Mouse (Mus musculus): ENCODE results near the gene Tekt3. TPM values are rescaled to one million over a fixed set of nuclear protein-coding genes. Genes with fewer than 3 reads are reported as not detected.

Gene Tekt3
- polyA plus RNA-seq, 1 experiment from 2014 or later: not detected

DNA sequence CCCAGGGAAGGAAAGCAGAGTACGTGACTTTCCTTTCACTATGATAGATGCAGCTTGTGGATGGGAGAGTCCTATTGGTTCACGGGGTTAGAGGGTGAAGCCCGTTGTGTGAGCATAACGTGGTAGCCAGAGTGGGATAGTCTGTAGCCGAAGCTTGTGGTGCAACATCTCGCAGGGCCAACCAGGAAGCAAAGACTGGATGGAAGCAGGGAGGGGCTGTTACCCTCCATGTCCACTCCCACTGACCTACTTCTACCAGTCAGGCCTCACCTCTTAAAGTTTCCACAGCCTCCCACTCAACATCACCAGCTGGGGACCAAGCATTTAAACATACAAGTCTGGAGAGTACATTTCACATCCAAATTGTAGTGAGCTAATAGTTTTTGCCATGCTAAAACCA lies 31.7 kb upstream of the Tekt3 start:
- no peak overlapping the region for H3K4me2 ChIP-seq
- H3K4me1 ChIP-seq (replicated peaks): no peaks in the 10 kb centered on the region
- 61% methylated on average over 6 of the region's 6 CpGs for WGBS (ENCODE audit: insufficient replicate concordance)
- DNase-seq (no peak), ATAC-seq (ENCODE audit: low read depth) (no peak)
- no peak overlapping the region for H3K9ac ChIP-seq
- H3K27me3 ChIP-seq: no peaks in the 10 kb centered on the region
- H3K36me3 ChIP-seq: no peaks in the 10 kb centered on the region
- H3K9me3 ChIP-seq (replicated peaks): no peaks in the 10 kb centered on the region
- no peak overlapping the region for H3K4me3 ChIP-seq (replicated peaks)
- H3K27ac ChIP-seq: no peak overlapping the region

DNA sequence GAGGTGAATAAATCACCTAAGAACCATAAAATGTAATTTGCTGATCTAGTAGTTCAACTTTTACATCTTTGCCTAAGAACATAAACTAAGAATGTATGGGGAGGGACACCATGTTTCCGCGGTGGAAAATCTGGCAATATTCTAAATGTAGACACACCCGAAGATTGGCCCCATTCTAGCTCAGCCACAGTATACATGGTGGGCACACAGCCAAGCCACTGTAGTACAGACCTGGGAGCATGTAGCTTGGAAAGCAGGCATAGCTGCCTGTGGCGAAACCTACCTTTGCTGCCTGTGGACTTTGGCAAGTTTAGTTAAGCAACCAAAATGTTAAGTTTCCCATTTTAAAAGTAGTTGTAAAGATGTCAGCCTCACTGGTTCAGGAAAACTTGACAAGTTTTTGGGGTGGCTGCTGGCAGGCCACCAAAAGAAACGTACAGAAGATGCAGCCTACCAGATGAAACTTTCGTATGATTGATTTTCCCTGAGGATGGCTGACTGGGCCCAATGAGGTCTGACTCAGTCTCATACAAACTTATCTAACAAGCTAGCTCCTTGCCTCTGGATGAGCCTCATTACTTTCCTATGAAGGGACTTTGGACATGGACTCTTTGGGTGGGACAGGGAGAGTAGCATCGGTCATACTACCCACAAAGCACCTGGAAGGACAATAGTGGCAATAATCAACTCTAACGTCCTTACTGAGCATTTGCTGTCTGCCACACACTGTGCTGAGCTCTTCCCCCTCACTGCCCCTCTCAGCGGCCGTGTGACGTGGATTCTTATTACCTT lies 25.8 kb upstream of the Tekt3 start:
- H3K4me1 ChIP-seq (replicated peaks): no peaks in the 10 kb centered on the region
- no peaks in the 10 kb centered on the region for H3K36me3 ChIP-seq
- ATAC-seq (ENCODE audit: low read depth): no peak
- WGBS (ENCODE audit: insufficient replicate concordance): 64% methylated on average over 11 of the region's 11 CpGs
- no peaks in the 10 kb centered on the region for H3K27me3 ChIP-seq
- H3K9me3 ChIP-seq (replicated peaks): no peaks in the 10 kb centered on the region
- no peak overlapping the region for H3K9ac ChIP-seq
- no peak overlapping the region for H3K27ac ChIP-seq
- H3K4me2 ChIP-seq: no peak overlapping the region
- no peak for DNase-seq
- H3K4me3 ChIP-seq (replicated peaks): no peak overlapping the region

DNA sequence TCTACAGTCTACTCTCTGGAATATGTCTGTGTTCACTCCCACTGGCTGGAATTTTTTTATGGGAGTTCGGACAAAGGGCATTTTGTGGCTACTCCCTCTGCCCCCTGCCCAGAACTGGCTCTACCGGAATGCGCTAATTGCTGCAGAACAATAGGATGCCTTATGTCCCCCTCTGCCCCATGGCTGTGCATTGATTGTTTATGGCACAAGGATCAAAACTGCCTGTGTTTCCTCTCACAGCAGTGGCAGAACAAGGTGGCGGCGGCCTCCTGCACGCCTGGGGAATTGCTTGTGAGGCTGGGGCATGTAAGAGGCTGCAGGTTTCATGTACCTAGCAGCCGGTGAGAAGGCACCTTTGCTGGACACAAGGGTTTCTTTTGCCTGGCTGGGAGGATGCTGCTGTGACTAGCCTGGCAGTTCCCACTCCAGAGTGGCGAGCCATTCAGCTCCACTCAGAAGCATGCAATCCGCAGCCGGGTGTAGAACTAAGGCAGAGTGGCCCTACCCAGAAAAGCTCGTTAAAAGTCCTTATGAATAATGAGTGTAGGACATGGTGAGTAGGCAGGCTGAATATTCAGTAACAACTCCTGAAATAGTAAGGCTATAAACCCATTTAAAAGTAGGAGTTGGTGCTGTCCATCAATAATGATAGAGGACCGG lies 21.3 kb upstream of the Tekt3 start:
- 60% methylated on average over 12 of the region's 12 CpGs for WGBS (ENCODE audit: insufficient replicate concordance)
- no peak overlapping the region for H3K9ac ChIP-seq
- H3K4me2 ChIP-seq: no peak overlapping the region
- H3K4me1 ChIP-seq (replicated peaks): no peaks in the 10 kb centered on the region
- H3K9me3 ChIP-seq (replicated peaks): no peaks in the 10 kb centered on the region
- no peaks in the 10 kb centered on the region for H3K36me3 ChIP-seq
- ATAC-seq (ENCODE audit: low read depth) (no peak), DNase-seq (no peak)
- H3K4me3 ChIP-seq (replicated peaks): no peak overlapping the region
- H3K27ac ChIP-seq: no peak overlapping the region
- H3K27me3 ChIP-seq: no peaks in the 10 kb centered on the region

DNA sequence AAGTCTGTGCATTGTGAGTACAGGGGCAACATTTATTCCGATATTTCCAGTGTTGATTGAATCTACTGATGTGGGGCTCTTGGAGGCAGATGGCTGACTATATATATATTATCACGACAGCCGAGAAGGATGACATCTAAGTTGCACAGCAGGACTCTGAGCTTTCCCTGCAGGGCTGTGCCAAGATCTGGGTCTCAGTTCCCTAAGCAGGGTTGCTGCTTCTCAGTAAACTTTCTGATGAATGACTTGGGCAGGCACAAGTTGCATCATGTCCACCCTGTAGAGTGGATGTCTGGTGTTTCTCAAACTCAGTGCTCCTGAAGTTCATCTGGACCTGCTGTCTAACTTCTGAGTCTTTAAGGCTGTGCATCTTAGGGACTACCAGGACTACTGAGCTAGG lies 15.7 kb upstream of the Tekt3 start:
- H3K4me3 ChIP-seq (replicated peaks): no peak overlapping the region
- no peaks in the 10 kb centered on the region for H3K9me3 ChIP-seq (replicated peaks)
- H3K4me1 ChIP-seq (replicated peaks): no peaks in the 10 kb centered on the region
- no peak overlapping the region for H3K9ac ChIP-seq
- no peaks in the 10 kb centered on the region for H3K36me3 ChIP-seq
- no peak overlapping the region for H3K4me2 ChIP-seq
- H3K27ac ChIP-seq: no peak overlapping the region
- WGBS (ENCODE audit: insufficient replicate concordance): 57% methylated on average over 3 of the region's 3 CpGs
- H3K27me3 ChIP-seq: no peaks in the 10 kb centered on the region
- DNase-seq (no peak), ATAC-seq (ENCODE audit: low read depth) (no peak)

DNA sequence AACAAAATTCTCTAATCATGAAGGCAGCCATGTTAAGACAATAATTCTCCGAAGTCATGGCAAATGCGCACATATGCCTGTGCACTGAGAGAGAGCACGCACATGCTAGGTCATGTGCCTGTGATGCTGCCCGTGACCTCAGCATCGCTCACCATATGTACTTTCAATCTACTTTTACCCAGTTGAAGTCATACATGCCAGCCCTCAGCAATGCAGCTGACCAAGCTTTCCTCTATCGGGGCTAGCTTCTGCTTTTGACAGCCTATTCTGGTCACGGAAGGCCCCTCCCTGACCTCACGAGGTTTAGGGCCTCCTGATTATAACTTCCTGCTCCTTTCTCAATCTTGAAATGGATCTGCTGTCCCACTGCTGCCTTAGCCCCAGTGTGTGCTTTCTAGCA lies 15.1 kb upstream of the Tekt3 start:
- Histone ChIP-seq H3K27ac (no peak overlapping the region), H3K4me1 (replicated peaks) (no peaks in the 10 kb centered on the region), H3K9ac (no peak overlapping the region), H3K4me2 (no peak overlapping the region), H3K4me3 (replicated peaks) (no peak overlapping the region), H3K36me3 (no peaks in the 10 kb centered on the region), H3K27me3 (no peaks in the 10 kb centered on the region), H3K9me3 (replicated peaks) (no peaks in the 10 kb centered on the region)
- no peak for DNase-seq
- no peak for ATAC-seq (ENCODE audit: low read depth)
- 43% methylated on average over 8 of the region's 8 CpGs for WGBS (ENCODE audit: insufficient replicate concordance)

DNA sequence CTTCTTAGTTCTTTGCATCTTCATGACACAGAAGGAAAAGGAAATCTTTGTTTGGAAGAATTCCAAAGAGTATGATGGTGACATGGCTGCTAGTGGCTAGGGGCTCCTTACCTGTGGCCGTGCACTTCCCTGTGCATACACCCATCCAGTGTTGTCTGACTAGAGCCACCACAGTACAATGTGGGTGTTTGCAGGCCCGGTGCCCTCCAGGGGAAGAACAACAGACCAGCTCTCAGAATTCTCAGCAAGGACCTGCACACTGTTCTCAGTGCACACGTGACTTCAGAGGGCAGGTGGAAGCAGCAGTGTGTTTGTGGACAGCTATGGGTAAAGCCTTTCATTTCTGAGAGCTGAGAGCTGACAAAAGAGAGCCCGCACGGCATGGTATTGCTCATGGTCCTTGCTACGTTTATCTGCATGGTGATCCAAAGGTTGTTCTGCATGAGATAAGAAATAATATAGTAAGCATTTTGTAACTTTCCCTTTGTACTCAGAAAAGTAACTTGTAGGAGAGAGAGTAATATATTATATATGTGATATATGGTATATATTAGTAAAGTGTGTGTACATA lies 11.0 kb upstream of the Tekt3 start:
- 63% methylated on average over 6 of the region's 6 CpGs for WGBS (ENCODE audit: insufficient replicate concordance)
- Histone ChIP-seq H3K27me3 (no peaks in the 10 kb centered on the region), H3K9me3 (replicated peaks) (no peaks in the 10 kb centered on the region), H3K4me2 (no peak overlapping the region), H3K27ac (no peak overlapping the region), H3K9ac (no peak overlapping the region), H3K4me3 (replicated peaks) (no peak overlapping the region), H3K4me1 (replicated peaks) (no peaks in the 10 kb centered on the region), H3K36me3 (no peaks in the 10 kb centered on the region)
- ATAC-seq (ENCODE audit: low read depth) (no peak), DNase-seq (no peak)

DNA sequence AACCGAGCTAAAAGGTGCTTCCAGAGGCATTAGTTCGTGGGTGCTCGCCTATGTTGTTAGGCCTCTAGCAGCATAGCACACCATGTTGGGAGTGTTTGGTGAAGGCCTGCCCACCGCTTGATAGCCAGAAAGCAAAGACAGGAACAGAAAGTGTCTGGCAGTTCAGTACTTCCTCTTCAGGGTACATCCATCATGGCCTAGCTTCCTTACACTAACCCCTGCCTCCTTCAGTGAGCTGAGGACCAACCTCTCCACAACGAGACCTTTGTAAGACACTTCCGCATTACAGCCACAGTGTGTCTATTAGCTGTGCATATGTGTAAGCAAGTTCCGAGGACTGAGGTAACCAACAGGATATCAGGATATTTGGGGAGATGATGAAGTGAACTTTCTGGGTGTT lies 10.4 kb upstream of the Tekt3 start:
- no peak overlapping the region for H3K9ac ChIP-seq
- H3K27me3 ChIP-seq: no peaks in the 10 kb centered on the region
- no peak overlapping the region for H3K27ac ChIP-seq
- no peaks in the 10 kb centered on the region for H3K36me3 ChIP-seq
- no peak overlapping the region for H3K4me3 ChIP-seq (replicated peaks)
- 33% methylated on average over 7 of the region's 7 CpGs for WGBS (ENCODE audit: insufficient replicate concordance)
- no peak overlapping the region for H3K4me2 ChIP-seq
- DNase-seq: no peak
- H3K4me1 ChIP-seq (replicated peaks): no peaks in the 10 kb centered on the region
- no peak for ATAC-seq (ENCODE audit: low read depth)
- no peaks in the 10 kb centered on the region for H3K9me3 ChIP-seq (replicated peaks)

DNA sequence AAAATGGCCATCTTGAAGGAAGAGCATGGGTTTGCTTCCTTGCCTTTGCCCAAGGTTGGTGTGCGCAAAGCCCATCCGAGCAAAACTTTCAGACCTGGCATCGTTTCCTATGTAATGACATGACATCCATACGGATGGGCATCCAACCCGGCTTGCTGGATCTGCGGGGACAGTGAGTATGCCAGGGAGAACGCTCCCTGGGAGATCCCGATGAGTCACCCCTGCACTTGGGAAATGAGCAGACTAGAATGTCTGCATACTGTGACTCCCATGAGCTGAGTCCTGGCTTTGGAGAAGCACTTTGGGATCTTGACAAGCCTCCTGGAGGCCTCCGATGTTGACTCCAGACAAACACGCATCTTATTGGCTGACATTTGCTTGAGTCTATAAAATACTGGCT lies 9.5 kb upstream of the Tekt3 start:
- no peak overlapping the region for H3K9ac ChIP-seq
- H3K4me3 ChIP-seq (replicated peaks): no peak overlapping the region
- DNase-seq (no peak), ATAC-seq (ENCODE audit: low read depth) (no peak)
- 75% methylated on average over 10 of the region's 10 CpGs for WGBS (ENCODE audit: insufficient replicate concordance)
- no peaks in the 10 kb centered on the region for H3K36me3 ChIP-seq
- no peaks in the 10 kb centered on the region for H3K27me3 ChIP-seq
- H3K4me2 ChIP-seq: no peak overlapping the region
- H3K27ac ChIP-seq: no peak overlapping the region
- H3K9me3 ChIP-seq (replicated peaks): no peaks in the 10 kb centered on the region
- no peaks in the 10 kb centered on the region for H3K4me1 ChIP-seq (replicated peaks)

DNA sequence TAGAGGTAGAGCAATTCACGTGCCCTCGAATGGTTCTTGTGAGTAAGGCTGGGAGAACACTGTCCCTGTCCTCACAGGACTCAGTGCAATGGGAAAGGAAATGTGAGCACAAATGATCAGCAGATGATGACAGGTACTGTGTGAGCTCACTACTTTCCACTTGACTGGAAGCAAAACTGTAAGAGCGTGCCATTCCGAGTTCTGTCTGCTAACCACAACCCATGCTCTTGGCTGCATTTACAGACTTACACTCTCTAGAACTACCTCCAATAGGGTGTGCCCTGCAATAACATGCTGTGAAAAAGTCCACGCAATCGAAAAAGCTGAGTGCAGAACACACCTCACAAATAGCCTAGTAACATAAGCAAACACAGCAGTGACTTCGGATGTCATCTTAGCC lies 5.9 kb upstream of the Tekt3 start:
- 71% methylated on average over 7 of the region's 7 CpGs for WGBS (ENCODE audit: insufficient replicate concordance)
- no peak for DNase-seq
- H3K27me3 ChIP-seq: peaks cover 4% of the 10 kb centered on the region; the same call in 1 of the 2 replicates
- H3K36me3 ChIP-seq: no peaks in the 10 kb centered on the region
- no peak overlapping the region for H3K27ac ChIP-seq
- H3K9ac ChIP-seq: no peak overlapping the region
- no peaks in the 10 kb centered on the region for H3K9me3 ChIP-seq (replicated peaks)
- no peak overlapping the region for H3K4me2 ChIP-seq
- no peak overlapping the region for H3K4me3 ChIP-seq (replicated peaks)
- no peak for ATAC-seq (ENCODE audit: low read depth)
- H3K4me1 ChIP-seq (replicated peaks): no peaks in the 10 kb centered on the region

DNA sequence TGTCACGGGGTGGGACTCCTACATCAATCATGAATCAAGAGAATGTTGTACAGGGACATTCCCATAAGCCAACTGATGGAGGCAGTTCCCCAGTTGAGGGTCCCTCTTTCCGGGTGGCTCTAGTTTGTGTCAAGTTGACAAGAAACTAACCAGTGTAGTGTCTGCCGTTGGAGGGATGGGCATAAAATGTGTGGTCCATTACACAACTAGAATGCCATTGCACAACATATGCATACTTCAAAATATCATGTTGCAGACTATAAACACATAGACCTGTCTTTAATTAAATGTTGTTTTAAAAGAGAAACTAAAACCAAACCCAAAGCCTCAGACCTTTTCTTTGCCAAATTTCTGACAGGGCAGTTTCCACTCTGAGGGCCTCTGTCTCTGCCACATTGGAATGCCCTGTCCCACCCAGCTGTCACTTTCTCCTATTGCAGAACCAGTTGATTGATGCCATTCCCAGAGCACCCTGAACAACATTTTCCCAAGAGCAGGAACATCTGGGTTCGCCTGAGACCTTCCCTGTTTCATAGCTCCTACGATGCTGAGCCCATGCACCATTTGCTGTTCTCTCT lies 3.0 kb upstream of the Tekt3 start:
- Histone ChIP-seq H3K9ac (no peak overlapping the region), H3K27ac (no peak overlapping the region), H3K27me3 (peaks cover 16% of the 10 kb centered on the region), H3K36me3 (no peaks in the 10 kb centered on the region), H3K4me3 (replicated peaks) (no peak overlapping the region), H3K9me3 (replicated peaks) (no peaks in the 10 kb centered on the region), H3K4me2 (no peak overlapping the region), H3K4me1 (replicated peaks) (no peaks in the 10 kb centered on the region)
- no peak for ATAC-seq (ENCODE audit: low read depth)
- no peak for DNase-seq
- WGBS (ENCODE audit: insufficient replicate concordance): 44% methylated on average over 5 of the region's 5 CpGs

DNA sequence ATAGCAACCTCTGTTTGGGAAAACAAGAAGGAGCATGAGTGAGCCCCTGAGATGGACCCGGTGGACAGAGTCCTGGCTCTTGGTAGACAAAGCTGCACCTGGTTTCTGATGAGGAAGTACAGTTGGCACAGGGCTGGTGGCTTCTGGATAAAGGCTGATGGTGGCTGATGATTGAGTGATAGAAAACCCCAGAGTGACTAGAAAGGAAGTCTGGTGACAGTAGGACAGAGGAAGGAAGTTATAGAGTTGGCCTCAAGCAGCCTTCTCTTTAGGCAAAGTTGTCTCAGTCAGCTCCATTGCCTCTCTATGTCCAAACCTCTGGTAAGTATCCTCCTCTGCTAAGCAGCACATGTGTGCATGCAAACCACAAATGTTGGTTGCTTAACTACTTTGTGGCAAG lies 1.5 kb upstream of the Tekt3 start:
- no peaks in the 10 kb centered on the region for H3K9me3 ChIP-seq (replicated peaks)
- peaks cover 16% of the 10 kb centered on the region for H3K27me3 ChIP-seq
- no peaks in the 10 kb centered on the region for H3K4me1 ChIP-seq (replicated peaks)
- DNase-seq (no peak), ATAC-seq (ENCODE audit: low read depth) (no peak)
- WGBS (ENCODE audit: insufficient replicate concordance): 20% methylated on average over 1 of the region's 1 CpGs
- no peak overlapping the region for H3K27ac ChIP-seq
- H3K36me3 ChIP-seq: no peaks in the 10 kb centered on the region
- no peak overlapping the region for H3K4me3 ChIP-seq (replicated peaks)
- no peak overlapping the region for H3K9ac ChIP-seq
- H3K4me2 ChIP-seq: no peak overlapping the region

All from liver, embryonic 13.5 days (tissue).